Mouse (Mus musculus): ENCODE measurements around the gene Ltn1.

The Ltn1 gene

DNA sequence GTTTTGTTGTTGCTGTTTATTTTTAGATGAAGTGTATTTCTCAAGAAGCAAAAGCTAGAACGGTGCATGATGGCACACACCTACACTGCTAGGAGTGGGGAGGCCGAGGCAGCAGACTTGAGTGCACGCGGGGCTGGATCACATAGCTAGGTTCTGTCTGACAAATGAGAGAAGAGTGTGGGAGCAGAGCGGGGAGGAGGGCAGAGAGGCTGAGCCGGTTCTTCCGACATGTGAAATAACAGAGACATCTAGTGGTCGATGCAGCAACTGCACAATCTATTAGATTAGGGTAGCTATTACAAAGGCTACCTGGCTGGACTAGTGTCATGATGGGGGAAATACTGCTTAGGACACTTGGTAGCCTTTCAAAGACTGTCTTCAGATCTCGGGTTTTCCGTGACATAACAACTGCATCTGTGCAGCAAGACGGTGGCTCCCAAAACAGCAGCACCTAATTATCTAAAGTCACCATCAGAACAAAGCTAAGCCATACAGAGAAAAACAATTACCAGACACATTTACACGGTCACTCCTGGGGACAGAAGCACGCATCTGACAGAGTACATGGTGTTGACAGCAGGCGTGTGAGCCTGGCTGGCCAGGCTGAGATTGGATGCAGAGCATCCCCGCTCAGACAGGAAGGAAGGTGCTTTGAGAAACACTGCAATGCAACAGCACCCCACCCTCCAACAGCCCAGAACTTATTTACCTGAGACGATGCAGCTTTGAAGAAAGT is 38.4 kb downstream of the Ltn1 start:
- peak; percentile 23 to 33 for DNase-seq (ENCODE audit: low spot score in 2 of 2)

DNA sequence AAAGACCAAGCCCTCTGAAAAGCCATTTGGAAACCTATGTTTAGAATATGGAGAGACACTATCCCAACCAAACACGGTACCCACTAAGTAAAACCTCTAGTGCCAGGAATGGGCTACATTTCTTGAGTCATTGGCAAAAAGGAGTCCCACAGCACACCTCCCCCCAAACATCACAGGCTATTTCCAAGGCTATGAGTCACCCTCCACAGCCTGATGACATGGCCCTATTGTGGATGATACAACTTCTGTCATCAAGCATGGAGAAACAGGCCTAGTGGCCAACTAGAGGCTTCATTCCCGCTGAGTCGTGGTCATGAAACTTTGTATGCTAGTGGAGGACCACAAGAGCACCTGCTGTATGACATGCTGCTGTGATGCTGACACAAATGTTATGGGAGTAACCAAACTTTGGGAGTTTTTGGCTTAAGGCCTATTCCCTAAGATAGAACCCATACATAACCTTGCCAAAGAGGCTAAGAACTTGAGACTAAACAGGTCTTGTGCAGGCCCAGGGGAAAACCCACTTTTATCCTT is 44.9 kb downstream of the Ltn1 start:
- DNase-seq (ENCODE audit: low spot score in 2 of 2) = no peak

DNA sequence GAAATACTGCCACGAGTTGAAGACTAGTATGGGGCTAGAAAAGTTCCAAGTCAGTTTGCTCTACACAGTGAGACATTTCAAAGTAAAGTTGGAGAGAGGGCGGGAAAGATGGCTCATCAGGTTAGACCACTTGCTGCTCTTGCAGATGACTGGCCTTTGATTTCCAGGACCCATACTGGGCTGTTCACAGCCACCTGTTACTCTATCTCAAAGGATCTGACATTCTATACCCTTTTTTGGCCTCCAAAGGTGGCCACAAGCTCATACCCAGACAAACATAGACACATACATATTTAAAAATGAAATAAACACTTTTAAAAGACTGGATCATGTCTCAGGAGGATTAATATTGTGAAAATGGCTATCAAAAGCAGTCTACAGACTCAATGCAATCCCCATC is 48.0 kb downstream of the Ltn1 start:
- DNase-seq (ENCODE audit: low spot score in 2 of 2) = no peak

DNA sequence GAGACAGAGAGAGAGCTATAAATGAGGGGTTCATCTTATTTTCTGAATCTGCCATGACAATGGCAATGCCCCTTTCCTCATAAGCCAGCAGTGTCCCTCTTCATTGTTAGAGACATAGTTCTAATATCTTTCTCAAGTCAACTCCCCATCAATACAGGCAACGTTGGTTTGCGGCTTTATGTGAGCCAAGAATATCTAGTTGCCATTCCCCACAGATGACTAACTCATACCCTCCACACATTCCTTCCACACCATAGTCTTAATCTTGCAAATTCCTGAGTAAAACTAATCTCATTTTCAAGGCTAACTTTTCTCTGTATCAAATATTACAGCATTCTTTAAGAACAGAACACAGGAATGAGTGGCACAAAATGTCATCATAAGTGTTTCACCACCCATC is 49.4 kb downstream of the Ltn1 start:
- no peak for DNase-seq (ENCODE audit: low spot score in 2 of 2)

DNA sequence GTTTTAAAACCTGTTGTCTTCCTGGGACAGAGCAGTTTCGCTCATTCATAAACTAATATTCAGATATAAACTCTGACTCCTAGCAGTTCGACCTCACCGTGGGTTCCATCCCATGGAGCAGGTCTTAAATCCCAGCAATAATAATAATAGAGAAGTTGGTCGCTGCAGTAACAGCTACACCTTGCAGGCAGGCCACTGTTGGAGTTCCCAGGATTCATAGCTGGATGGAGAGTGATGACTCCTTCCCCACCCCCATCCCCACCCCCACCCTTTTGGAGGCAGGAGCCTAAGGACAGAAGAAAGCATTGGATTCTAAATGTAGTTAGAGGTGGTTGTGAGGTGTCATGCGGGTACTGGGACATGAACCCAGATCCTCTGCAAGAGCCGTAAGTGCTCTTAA is 66.0 kb downstream of the Ltn1 start:
- no peak for DNase-seq (ENCODE audit: low spot score in 2 of 2)

DNA sequence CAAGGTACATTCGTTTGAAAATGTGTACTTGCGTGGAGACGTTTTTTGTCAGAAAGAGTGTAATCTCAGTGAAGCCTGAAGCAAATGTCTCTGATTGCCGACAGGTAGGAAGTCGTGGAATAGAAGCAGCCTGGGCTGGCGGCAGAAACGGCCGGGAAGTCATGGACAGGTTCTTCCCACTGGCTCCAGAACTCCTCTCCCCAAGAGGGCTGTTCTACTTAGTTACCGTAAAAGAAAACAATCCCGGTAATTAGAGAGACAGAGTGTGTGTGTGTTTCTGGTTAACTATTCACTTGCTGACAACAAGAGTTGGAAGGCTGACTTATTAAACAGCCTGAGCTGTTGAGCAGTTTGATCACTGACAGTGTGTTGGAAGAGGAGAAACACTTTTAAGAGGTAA is 66.4 kb downstream of the Ltn1 start:
- DNase-seq (ENCODE audit: low spot score in 2 of 2) = no peak

DNA sequence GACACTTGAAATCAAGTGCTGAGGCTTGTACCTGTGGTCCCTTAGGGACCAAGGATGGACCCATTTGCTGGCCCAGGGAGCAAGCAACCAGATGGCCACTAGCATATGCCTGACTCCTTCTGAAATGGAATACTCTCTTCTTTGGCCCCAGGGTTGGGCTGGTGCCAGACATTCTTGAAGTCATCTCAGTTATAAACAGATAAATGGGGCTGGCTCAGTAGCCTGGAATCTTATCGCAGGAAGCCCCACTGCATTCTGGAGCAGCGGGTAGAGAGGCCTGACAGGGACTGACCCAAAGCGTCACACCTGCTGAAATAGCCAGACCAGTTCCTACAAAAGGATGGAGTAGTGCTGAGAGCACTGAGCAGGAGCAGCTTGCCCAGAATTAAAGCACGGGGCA is 68.2 kb downstream of the Ltn1 start:
- no peak for DNase-seq (ENCODE audit: low spot score in 2 of 2)

DNA sequence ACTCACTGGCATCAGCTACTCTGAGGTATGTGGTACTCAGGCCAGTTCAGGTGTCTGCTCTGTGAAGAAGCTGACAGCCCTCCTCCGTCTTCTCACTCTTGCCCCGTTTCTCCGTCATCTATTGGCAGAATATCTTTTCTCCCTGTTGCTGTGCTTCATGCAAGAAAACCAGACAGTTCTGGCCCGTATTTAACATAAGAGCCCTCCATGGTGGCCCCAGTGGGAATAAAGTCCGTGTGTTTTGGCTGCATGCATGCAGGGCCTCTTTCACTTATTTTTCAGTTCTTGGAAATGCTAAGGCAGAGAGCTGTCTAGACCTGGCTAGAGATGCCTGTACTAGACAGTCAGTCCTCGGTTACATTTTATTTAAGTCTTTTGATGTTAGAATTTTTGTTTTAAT is 72.3 kb downstream of the Ltn1 start:
- no peak for DNase-seq (ENCODE audit: low spot score in 2 of 2)

DNA sequence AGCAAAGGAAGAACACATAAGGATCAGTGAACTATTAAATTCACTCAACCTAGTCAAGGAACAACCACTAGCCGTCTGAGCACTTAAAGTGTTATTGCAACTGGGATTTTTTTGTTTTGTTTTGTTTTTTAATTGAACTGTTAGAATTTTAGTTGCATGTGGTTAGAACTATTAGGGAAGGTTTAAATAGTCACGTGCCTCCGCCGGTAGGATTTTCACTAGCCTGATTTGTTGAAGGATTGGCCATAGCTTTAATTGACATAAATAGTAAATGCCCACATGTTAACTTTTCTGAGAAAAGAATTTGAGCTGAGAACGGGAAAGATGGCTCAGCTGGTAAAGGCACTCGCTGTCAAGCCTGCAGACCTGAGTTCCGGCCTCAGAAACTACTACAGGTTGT is 77.7 kb downstream of the Ltn1 start:
- no peak for DNase-seq (ENCODE audit: low spot score in 2 of 2)

DNA sequence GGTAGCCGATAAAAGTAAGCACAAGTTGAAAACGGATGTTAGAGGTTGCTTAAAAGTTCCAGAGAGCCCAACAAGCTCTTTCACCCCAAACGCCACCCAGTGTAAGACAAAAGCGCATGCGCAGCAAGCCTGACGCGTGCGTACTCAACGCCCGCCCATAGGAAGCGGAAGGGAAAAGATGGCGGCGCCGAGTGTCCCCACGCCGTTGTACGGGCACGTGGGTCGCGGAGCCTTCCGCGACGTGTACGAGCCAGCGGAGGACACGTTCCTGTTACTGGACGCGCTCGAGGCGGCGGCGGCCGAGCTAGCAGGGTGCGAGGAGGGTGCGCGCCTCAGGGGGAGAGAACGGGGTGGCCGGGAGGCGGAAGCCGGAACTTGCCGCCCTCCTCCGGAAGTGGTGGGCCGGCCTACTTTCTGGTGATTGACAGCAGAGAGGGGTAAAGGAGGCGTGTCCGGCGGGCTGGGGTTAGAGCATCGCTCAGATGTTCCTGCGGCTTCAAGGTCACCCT is 78.3 kb downstream of the Ltn1 start, which contains the start of gene N6amt1:
TSS of gene N6amt1 (plus strand) at position 111 of the 509 bp plus-strand sequence.
- DNase-seq (ENCODE audit: low spot score in 2 of 2) = peak; percentile 92 to 94

DNA sequence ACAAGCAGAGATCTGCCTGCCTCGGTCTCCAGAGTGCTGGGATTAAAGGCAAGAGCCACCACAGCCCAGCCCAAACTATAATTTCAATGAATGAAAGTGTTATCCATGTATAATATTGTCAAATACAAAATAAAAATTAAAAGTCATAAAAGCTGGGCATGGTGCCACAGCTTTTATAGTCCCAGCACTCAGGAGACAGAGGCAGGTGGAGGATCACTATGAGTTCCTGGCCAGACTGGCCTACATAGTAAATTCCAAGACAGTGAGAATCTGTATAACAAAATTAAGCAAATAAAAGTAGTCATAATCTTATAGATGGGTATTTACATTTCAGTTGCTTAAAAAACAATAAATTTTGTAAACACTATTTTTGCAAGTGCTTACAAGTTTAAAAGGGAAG is 78.8 kb downstream of the Ltn1 start:
- DNase-seq (ENCODE audit: low spot score in 2 of 2) = no peak

DNA sequence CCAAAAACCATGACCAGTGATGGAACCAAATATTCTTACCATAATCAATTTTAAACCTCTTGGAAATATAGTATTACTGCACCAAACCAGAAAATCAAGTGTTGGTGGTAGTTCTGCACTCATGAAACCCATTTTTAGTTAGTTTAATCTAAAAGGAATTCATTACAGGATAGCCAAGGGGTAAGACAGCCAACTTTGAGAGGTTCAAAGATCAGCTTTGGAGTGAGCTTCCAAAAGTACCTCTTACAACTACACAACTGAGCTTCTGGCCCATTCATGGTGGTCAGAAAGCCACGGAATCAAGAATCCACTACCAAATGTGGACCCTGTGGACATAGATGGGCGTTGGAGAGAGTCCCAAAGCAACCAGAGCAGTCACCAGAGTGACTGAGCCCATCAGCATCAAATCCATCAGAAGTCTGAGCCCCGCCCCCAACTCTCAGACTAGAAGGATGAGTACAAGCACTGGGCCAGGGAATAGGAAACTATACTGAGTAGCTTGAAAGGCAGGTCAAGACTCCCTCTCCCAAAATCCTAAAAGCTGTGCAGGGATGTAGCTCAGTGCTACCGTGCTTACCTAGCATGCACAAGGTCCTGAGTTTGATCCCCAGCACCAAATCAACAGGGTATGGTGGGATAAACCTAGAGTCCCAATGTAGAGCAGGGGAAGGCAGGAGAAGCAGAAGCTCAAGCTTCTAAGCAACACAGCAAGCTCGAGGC is 80.9 kb downstream of the Ltn1 start:
- no peak for DNase-seq (ENCODE audit: low spot score in 2 of 2)

DNA sequence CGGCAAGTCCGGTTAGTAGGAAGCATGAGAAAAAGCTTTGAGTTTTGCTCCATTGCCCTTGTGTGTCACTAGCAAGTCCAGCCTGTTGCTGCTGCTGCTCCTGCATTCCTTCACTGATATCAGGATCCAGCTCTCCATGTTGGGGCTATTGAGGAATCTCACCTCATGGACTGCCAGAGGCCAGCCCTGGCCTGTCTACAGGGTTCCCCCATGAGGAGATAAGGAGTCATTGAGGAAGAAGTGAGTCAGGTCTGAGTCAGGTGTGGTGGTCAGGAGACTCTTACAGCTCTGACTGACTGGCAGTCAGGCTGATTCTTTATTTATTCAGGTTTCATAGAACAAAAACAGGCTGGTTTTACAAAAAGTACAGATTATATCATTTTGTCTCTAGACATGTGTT is 84.3 kb downstream of the Ltn1 start:
- DNase-seq (ENCODE audit: low spot score in 2 of 2) = no peak

DNA sequence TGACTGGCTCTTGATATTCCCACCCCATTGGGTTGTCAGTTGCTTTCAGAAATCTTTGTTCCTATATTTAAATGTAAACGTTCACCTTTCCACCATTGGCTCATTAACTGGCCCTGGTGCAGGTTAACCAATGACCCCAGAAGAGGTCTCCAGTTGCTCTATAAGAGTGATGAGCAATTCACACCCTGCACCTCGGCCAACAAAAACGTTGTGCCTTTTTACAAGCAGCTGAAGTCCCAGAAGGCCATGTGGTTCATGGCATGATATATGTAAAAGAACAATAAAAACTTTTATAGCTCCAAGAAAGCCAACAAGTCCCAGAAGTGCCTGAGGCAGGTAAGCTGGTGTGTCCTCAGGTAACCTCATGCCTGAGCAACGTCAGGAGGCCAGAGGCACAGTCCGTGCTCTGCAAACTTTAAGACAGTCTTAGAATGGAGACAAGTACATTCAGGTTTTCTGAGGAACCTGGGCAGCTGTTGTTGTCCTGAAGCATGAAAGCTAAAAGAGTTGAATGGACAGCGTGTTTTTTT is 91.3 kb downstream of the Ltn1 start:
- DNase-seq (ENCODE audit: low spot score in 2 of 2) = no peak

DNA sequence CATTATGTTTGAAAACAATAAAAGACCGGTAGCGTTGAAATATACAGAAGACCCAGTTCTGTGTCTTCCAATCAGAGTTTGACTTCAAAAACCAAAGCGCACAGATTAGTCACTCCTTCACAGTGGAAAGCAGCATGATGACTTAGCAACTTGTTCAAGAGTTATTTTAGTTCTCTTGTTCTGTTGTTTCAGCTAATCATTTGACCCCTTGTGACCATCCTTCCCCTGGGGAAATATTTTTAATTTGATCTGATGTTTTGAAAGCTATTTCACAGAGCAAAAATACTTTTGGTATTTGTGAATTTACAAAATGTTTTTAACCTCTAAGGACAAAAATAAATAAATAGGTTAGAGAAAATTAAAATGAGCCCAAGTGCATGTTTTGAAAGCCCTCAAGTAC is 97.7 kb downstream of the Ltn1 start:
- no peak for DNase-seq (ENCODE audit: low spot score in 2 of 2)

DNA sequence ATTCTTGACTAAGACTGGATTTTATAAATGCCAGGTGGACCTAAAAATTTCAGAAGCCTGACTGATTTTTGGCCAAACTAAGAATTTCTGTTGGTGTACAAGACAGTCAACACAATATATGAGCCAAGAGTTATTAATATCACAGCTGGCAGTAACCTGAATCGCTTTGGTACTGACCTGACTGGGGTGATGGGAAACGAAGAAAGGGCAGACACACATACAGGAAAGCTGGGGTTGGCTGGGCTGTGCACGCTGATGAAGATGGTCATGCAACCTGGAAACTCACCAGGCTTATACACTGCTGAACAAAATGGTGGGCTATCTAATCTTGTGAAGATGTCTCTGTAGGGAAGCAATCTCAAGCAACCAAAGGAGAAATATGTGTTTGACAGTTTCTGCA is 102.4 kb downstream of the Ltn1 start:
- DNase-seq (ENCODE audit: low spot score in 2 of 2) = no peak

All from spleen, postnatal 36 days (tissue).